Mouse (Mus musculus) small intestine, adult 2 months (tissue): ENCODE results near the gene Hormad2.

ENCODE experiments used
- CTCF ChIP-seq: fragments of 200-500 bp; IDR thresholded peaks from 2 replicates; pipeline ENCODE4 v1.5.1; 2012; ENCODE audit warnings: low read depth, mild to moderate bottlenecking, control low read depth, inconsistent platforms, low read length, moderate library complexity, mixed read lengths; ENCODE audit not compliant: insufficient replicate concordance, insufficient read length; ENCODE audit errors: extremely low read depth
- POLR2A ChIP-seq: fragments of 200-500 bp; IDR thresholded peaks from 2 replicates; pipeline ENCODE4 v1.6.1; 2012; ENCODE audit warnings: low read depth, mild to moderate bottlenecking, control low read depth, inconsistent platforms, low read length, moderate library complexity

GRCm38 (mm10) chr11:4323481-4323880 is 117.4 kb downstream of the Hormad2 start:
- no peak for TF ChIP-seq CTCF
- TF ChIP-seq POLR2A, result no peak
